Mouse (Mus musculus): ENCODE measurements at regions not wholly inside any gene's neighbourhood (a gene's known extent, or its start where the extent isn't known, plus 50 kb on each side); places are given as distances from the start of the nearest gene placed in this dataset.

- Histone ChIP-seq H3K36me3 (no peaks in the 10 kb centered on the region), H3K4me2 (no peak overlapping the region), H3K27me3 (replicated peaks) (0 out of 2 replicates have a peak, but pooled peaks cover 4% of the 10 kb centered on the region), H3K27ac (replicated peaks) (no peak overlapping the region), H3K9ac (replicated peaks) (no peak overlapping the region), H3K9me3 (replicated peaks) (no peaks in the 10 kb centered on the region), H3K4me3 (replicated peaks) (no peak overlapping the region), H3K4me1 (peaks cover 6% of the 10 kb centered on the region; the same call in 1 of the 2 replicates)
- WGBS: 51% methylated on average over 12 of the region's 12 CpGs
- ATAC-seq (ENCODE audit: low FRiP score): no peak
These were observed 86.0 kb upstream of the Ncam1 start for GRCm38 (mm10) chr9:49884516-49885343.

DNA sequence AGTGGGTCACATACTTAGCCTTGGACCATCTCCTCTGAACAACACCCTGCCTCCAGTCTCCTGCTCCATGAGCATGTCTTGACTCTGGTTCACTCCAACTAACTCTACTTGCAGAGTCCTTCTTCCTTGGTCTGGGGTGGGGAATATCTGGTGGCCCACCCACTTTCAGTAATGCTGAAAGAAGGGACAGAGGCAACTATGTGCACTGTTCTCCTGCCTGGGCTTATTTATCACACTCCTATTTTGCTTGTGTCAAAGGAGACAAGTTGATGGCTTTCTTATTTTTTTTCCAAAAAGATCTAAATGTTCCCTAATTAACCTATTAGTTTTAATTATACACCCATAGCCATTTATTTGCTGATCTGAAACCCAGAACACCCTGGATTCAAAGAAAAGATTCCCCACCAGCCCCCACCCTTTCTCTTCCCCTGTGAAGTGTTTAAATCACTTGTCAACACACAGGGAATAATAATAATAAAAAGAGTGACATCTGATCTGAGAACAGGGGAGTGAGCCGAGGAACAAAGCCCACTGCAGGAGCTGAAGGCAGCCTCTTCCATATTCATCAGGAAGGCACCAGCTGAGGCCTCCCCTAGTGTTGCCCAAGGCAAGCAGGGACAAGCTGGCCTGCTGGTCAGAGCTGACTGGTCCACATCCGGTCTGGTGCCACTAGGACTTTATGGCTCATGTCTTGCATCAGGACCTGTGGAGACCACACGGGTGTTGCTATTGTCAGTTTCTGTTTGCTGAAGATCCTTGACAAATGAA, 80.8 kb upstream of the Ncam1 start:
- Histone ChIP-seq H3K9me3 (replicated peaks) (no peaks in the 10 kb centered on the region), H3K9ac (replicated peaks) (no peak overlapping the region), H3K27me3 (replicated peaks) (0 out of 2 replicates have a peak, but pooled peaks cover 4% of the 10 kb centered on the region), H3K4me1 (peaks cover 7% of the 10 kb centered on the region; the same call in 1 of the 2 replicates), H3K27ac (replicated peaks) (no peak overlapping the region), H3K4me3 (replicated peaks) (no peak overlapping the region), H3K36me3 (no peaks in the 10 kb centered on the region), H3K4me2 (no peak overlapping the region)
- ATAC-seq (ENCODE audit: low FRiP score): no peak
- WGBS: 13% methylated on average over 3 of the region's 3 CpGs

GRCm38 (mm10) chr9:49874881-49875280, 76.2 kb upstream of the Ncam1 start:
- H3K27me3 ChIP-seq (replicated peaks): no peaks in the 10 kb centered on the region
- H3K4me2 ChIP-seq: no peak overlapping the region
- ATAC-seq (ENCODE audit: low FRiP score): no peak
- peaks cover 22% of the 10 kb centered on the region for H3K4me1 ChIP-seq
- 90% methylated on average over 2 of the region's 2 CpGs for WGBS
- H3K27ac ChIP-seq (replicated peaks): no peak overlapping the region
- H3K9me3 ChIP-seq (replicated peaks): no peaks in the 10 kb centered on the region
- no peaks in the 10 kb centered on the region for H3K36me3 ChIP-seq
- no peak overlapping the region for H3K9ac ChIP-seq (replicated peaks)
- no peak overlapping the region for H3K4me3 ChIP-seq (replicated peaks)

DNA sequence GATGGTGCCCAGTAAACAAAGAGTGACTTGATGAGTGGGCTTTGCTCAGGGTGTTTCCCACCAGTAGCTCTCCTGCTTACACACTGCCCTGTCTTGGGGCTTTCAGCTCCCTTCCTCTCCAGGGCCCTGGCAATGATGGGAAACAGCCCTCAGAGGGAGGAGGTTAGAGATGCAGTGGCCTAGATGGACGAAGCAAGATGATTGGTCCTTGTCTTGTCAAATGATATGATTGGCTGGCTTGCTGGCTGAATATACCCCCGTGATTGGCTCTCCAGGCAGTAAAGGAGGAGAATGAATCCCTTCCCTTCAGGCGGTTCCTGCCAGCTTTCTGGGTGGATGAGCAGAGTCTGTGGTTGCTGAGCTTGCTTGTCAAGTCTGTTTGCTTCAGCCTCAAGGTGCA, 74.8 kb upstream of the Ncam1 start:
- WGBS: 0% methylated on average over 3 of the region's 3 CpGs
- peak overlapping the region; percentile 31 for H3K4me3 ChIP-seq (replicated peaks)
- H3K27me3 ChIP-seq (replicated peaks): no peaks in the 10 kb centered on the region
- no peaks in the 10 kb centered on the region for H3K9me3 ChIP-seq (replicated peaks)
- H3K36me3 ChIP-seq: no peaks in the 10 kb centered on the region
- peak; percentile 97 for ATAC-seq (ENCODE audit: low FRiP score)
- H3K27ac ChIP-seq (replicated peaks): peak overlapping the region; percentile 81
- H3K4me2 ChIP-seq: peak overlapping the region; percentile 51
- H3K4me1 ChIP-seq: peaks cover 16% of the 10 kb centered on the region
- peak overlapping the region; percentile 39 for H3K9ac ChIP-seq (replicated peaks)

GRCm38 (mm10) chr9:49851522-49851921, 52.8 kb upstream of the Ncam1 start:
- no peaks in the 10 kb centered on the region for H3K9me3 ChIP-seq (replicated peaks)
- no peak overlapping the region for H3K4me3 ChIP-seq (replicated peaks)
- H3K4me2 ChIP-seq: no peak overlapping the region
- H3K4me1 ChIP-seq: peaks cover 5% of the 10 kb centered on the region
- H3K27me3 ChIP-seq (replicated peaks): no peaks in the 10 kb centered on the region
- H3K9ac ChIP-seq (replicated peaks): no peak overlapping the region
- H3K36me3 ChIP-seq: no peaks in the 10 kb centered on the region
- no peak for ATAC-seq (ENCODE audit: low FRiP score)
- 72% methylated on average over 3 of the region's 3 CpGs for WGBS
- H3K27ac ChIP-seq (replicated peaks): no peak overlapping the region

DNA sequence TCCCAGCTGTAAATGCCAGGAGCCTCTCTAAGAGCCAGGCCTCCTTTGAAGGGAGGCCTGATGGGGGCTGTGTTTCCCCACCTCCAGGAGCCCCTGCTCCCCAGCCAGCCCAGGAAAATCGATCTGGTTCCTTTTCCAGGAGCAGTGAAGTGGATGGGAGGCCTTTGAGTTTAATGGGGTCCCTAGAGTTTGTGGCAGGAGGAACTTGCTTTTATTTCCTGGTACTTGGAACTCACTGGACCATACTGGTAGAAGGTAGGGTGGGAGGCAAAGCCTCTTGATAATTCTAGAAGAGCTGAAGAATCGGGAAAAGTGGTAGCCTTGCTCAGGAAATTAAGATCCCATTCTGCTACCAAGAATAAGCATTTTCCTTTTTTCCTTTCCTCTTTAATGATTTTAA, 50.7 kb upstream of the Ncam1 start:
- Histone ChIP-seq H3K9ac (replicated peaks) (no peak overlapping the region), H3K4me2 (no peak overlapping the region), H3K27me3 (replicated peaks) (no peaks in the 10 kb centered on the region), H3K9me3 (replicated peaks) (no peaks in the 10 kb centered on the region), H3K27ac (replicated peaks) (no peak overlapping the region), H3K4me1 (peaks cover 5% of the 10 kb centered on the region), H3K36me3 (no peaks in the 10 kb centered on the region), H3K4me3 (replicated peaks) (no peak overlapping the region)
- no peak for ATAC-seq (ENCODE audit: low FRiP score)
- WGBS: 28% methylated on average over 2 of the region's 2 CpGs

DNA sequence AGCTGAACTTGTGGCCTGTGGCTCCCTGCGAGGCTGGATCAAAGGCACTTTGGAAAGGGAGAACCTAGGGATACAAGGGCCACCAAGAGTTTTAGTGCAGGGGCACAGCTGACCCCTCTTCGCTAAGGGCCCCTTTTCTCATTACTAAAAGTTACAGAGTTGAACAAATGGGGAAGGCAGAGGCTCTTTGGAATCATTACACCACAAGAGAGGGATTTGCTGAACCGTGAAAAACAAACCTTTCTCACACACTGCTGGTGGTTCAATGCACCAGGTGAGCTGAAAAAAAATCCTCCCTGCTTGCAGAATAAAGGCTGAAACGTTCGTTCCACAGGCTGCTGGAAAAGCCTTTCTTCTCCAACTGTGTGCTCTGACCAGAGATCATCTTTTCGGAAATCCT, 50.2 kb upstream of the Ncam1 start:
- 9% methylated on average over 6 of the region's 6 CpGs for WGBS
- Histone ChIP-seq H3K4me2 (no peak overlapping the region), H3K36me3 (no peaks in the 10 kb centered on the region), H3K9me3 (replicated peaks) (no peaks in the 10 kb centered on the region), H3K4me3 (replicated peaks) (no peak overlapping the region), H3K4me1 (peaks cover 5% of the 10 kb centered on the region), H3K27ac (replicated peaks) (no peak overlapping the region), H3K27me3 (replicated peaks) (no peaks in the 10 kb centered on the region), H3K9ac (replicated peaks) (no peak overlapping the region)
- no peak for ATAC-seq (ENCODE audit: low FRiP score)

All from neural tube, embryonic 15.5 days (tissue).